Mouse (Mus musculus) liver, postnatal 0 days (tissue): Measurements from ENCODE around the gene Cables2.

Experiments used
- CTCF ChIP-seq: sonication (generic); IDR thresholded peaks from 2 replicates; pipeline ENCODE4 v1.5.1; 2016; ENCODE audit warnings: antibody characterized with exemption, low read depth
- EP300 ChIP-seq: IDR thresholded peaks from 2 replicates; pipeline ENCODE4 v1.6.1; 2016; ENCODE audit warnings: antibody characterized with exemption, low read depth, mild to moderate bottlenecking

DNA sequence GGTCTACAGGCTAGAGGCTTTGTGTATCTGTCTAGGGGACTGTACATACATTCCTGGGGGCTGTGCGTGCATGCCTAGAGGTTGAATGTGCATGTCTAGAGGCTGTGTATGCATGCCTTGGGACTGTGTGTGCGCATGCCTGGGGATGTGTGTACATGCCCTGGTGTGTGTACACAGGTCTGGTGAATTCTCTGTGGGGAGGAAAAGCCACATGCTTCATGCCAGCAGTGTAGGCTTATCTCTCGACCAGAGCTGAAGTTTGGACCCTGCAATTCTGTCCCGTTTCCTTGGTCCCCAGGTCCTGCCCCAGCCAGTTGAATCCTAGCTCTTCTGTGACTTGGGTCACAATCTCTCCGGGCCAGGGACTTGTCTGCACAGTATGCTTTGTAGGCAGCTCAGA, 18.3 kb upstream of the Cables2 start:
- TF ChIP-seq CTCF (no peak), EP300 (no peak)
